Mouse (Mus musculus) intestine, postnatal 0 days (tissue): ENCODE measurements around the gene Trim33. TPM values are rescaled to one million over a fixed set of nuclear protein-coding genes. Genes with fewer than 3 reads are reported as not detected.

ENCODE experiments used
- ATAC-seq: fragments of 200-750 bp; cut with Nextera tagmentation; 2 replicates; pipeline ENCODE4 v1.8.0; 2017; ENCODE audit warnings: mild to moderate bottlenecking, moderate TSS enrichment, moderate library complexity
- H3K27ac ChIP-seq: fragments of 300-500 bp; sonication (generic); 2 replicates; pipeline ENCODE4 v1.5.1; 2014; ENCODE audit warnings: mild to moderate bottlenecking, low read depth, low read length, moderate library complexity
- H3K27me3 ChIP-seq: fragments of 300-500 bp; sonication (generic); replicated peaks from 2 replicates; pipeline ENCODE4 v1.6.1; 2014; ENCODE audit warnings: low read length, mixed read lengths; ENCODE audit not compliant: control insufficient read depth, insufficient read depth
- H3K36me3 ChIP-seq: fragments of 300-500 bp; sonication (generic); 2 replicates; pipeline ENCODE4 v1.6.1; 2014; ENCODE audit warnings: mild to moderate bottlenecking, moderate library complexity; ENCODE audit not compliant: control insufficient read depth, insufficient read depth
- H3K4me1 ChIP-seq: fragments of 300-500 bp; sonication (generic); replicated peaks from 2 replicates; pipeline ENCODE4 v1.6.1; 2014; ENCODE audit warnings: antibody characterized with exemption, low read length, mixed read lengths; ENCODE audit not compliant: control insufficient read depth, insufficient read depth
- H3K4me2 ChIP-seq: fragments of 300-500 bp; sonication (generic); replicated peaks from 2 replicates; pipeline ENCODE4 v1.6.1; 2014; ENCODE audit warnings: low read depth, mild to moderate bottlenecking, moderate library complexity
- H3K4me3 ChIP-seq: fragments of 300-500 bp; sonication (generic); 2 replicates; pipeline ENCODE4 v1.5.1; 2014; ENCODE audit warnings: low read depth, low read length
- H3K9ac ChIP-seq: fragments of 300-500 bp; sonication (generic); 2 replicates; pipeline ENCODE4 v1.6.1; 2014; ENCODE audit warnings: mild to moderate bottlenecking, low read depth, low read length
- H3K9me3 ChIP-seq: fragments of 300-500 bp; sonication (generic); 2 replicates; pipeline ENCODE4 v1.6.1; 2016; ENCODE audit warnings: mixed run types; ENCODE audit not compliant: control insufficient read depth
- CTCF ChIP-seq: sonication (generic); IDR thresholded peaks from 2 replicates; pipeline ENCODE4 v1.5.1; 2016; ENCODE audit warnings: low read depth, mild to moderate bottlenecking, control low read depth, antibody characterized with exemption, moderate library complexity
- WGBS: fragments of 180-500 bp; shearing (Covaris S2); extraction: QIAGEN DNeasy Blood & Tissue Kit; methylation state at CpG from one replicate; pipeline ENCODE4 v1.1.7; 2014; 5-methylcytosine and 5-hydroxymethylcytosine counted together
- polyA plus RNA-seq: library from polyadenylated mRNA; unstranded; fragments of >200 nt; fragmentation: Nextera tagmentation; extraction: Ambion mirVana; gene quantifications from 2 replicates; pipeline ENCODE4 v1.2.1, GENCODE M21; 2015

Trim33 gene
- polyA plus RNA-seq, 1 experiment from 2014 or later: 7.3 TPM

DNA sequence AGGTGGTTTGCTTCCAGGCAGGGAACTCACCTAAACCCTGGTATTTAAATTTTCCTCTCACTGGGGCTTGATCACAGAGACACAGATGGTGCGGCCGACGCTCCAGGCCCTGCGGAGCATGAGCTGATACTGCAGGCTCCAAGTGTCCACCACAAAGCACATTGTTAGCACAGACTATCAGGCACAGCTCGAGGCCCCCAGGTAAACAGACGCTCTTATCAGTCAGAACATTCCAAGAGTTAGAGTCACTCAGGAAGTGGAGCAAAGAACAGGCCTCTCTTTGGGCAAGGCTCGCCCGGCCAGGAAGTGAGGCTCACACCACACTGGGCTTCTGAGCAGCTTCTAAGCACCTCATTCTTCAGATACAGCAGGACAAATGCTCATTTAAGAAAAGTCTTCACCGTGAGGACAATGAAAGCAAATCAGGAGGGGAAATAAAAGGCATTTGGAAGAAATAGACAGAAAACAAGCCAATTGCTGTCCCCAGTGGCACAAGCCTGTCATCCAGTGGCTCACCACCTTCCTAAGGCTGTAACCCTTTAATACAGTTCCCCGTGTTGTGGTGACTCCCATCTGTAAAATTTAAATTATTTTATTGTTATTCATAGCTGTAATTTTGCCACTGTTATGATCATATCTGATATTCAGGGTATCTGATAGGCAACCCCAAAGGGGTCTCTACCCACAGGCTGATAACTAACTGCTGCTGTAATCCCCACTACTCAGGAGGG lies 22.8 kb upstream of the Trim33 start:
- H3K27ac ChIP-seq: peak overlapping the region; percentile 58
- peak; percentile 94 for ATAC-seq
- H3K36me3 ChIP-seq: no peaks in the 10 kb centered on the region
- TF ChIP-seq CTCF: no peak
- no peaks in the 10 kb centered on the region for H3K4me1 ChIP-seq
- H3K4me2 ChIP-seq: no peak overlapping the region; the same call in 1 of the 2 replicates
- no peak overlapping the region for H3K9ac ChIP-seq
- no peaks in the 10 kb centered on the region for H3K27me3 ChIP-seq
- no peak overlapping the region for H3K4me3 ChIP-seq
- no peaks in the 10 kb centered on the region for H3K9me3 ChIP-seq
- WGBS: 21% methylated on average over 10 of the region's 10 CpGs

DNA sequence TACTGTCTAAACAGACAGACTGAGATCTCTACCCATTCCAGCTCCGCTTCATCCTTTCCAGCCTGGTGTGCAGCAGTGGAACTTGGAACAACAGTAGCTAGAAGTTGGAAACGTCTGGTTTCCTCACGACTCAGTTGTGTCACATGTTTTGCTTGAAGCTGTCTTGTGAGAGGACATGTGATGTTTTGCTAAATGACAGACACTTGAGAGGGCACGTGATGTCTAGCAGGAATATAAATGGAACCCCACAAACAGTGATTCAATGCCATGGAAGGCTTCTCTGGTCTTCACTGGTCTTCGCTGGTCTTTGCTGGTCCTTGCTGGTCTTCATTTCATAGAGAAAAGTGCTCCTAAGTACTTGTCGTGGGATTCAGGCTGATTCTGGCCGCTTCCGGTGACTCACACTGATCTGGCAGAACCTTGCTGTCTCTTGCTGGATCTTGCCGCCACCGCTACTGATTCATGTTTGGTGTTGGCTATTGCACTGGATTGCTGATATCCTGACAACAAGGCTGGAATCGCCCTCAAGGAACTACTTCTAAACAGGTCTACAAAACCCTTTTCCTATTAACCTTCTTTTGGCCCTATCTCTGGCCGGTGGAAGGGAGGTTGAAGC lies 16.2 kb upstream of the Trim33 start:
- Histone ChIP-seq H3K4me2 (no peak overlapping the region), H3K27ac (no peak overlapping the region), H3K4me3 (no peak overlapping the region), H3K9me3 (no peaks in the 10 kb centered on the region), H3K4me1 (no peaks in the 10 kb centered on the region), H3K9ac (no peak overlapping the region), H3K27me3 (no peaks in the 10 kb centered on the region), H3K36me3 (no peaks in the 10 kb centered on the region)
- WGBS: 87% methylated on average over 12 of the region's 12 CpGs
- ATAC-seq: no peak
- no peak for TF ChIP-seq CTCF

DNA sequence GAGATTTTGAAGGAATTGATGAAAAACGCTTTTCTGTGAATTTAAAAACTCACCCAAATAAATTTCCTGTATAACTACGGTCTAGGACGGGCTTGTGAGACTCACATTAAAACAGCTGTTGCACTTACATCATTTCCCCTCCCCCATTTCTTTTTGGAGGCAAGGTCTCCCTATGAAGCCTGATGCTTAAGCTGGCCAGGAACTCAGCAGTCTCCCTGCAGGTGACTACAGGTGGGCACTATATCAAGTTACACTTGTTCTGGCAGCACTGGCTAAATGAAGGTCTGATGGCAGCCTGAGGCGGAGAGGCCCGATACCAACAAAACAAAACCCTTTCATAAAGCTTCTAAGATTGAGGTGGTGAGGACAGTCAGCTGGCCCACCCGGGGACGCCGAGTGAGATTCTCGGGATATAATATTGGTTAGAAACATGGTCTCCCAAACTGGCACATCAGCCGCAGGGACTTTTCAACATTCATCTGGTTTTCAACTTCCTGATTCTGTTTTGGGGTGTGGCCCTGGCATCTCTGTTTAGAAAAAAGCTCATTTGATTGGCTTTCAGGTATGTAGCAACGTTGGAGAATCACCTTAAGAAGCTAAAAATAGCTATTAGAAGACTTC lies 422 bp upstream of the Trim33 start:
- 6% methylated on average over 11 of the region's 11 CpGs for WGBS

DNA sequence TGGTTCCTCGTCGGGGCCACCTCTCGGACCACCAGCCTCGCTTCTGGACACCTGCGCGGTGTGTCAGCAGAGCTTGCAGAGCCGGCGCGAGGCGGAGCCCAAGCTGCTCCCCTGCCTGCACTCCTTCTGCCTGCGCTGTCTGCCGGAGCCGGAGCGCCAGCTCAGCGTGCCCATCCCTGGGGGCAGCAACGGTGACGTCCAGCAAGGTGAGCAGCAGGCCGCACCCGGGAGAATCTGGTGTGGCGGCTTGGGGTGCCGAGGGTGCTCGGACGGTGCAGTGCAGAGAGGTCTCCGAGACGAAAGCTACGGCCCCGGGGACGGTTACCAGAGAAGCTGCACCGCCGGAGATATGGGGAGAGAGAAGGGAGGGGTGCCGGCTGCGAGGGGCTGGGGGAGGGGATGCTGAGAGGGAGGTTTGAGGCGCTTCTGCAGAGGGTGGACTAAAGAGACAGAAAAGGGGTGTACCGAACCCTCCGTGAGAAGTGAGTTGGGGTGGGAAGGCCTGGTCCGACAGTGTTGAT lies 1.2 kb downstream of the Trim33 start:
- under 1% methylated on average over 32 of the region's 36 CpGs for WGBS
- H3K9me3 ChIP-seq: no peaks in the 10 kb centered on the region
- no peak for TF ChIP-seq CTCF
- peaks cover 4% of the 10 kb centered on the region for H3K4me1 ChIP-seq
- H3K4me3 ChIP-seq: peak overlapping the region; percentile 96
- H3K36me3 ChIP-seq: no peaks in the 10 kb centered on the region
- H3K27me3 ChIP-seq: no peaks in the 10 kb centered on the region
- H3K4me2 ChIP-seq: peak overlapping the region; percentile 76
- H3K27ac ChIP-seq: peak overlapping the region; percentile 85
- H3K9ac ChIP-seq: peak overlapping the region; percentile 96
- peak; percentile 35 for ATAC-seq

More for the DNA sequence above, 422 bp upstream of the Trim33 start:
- H3K4me1 ChIP-seq: peaks cover 4% of the 10 kb centered on the region
- no peak for TF ChIP-seq CTCF
- H3K36me3 ChIP-seq: no peaks in the 10 kb centered on the region
- no peaks in the 10 kb centered on the region for H3K9me3 ChIP-seq
- peak overlapping the region; percentile 76 for H3K4me2 ChIP-seq
- H3K27ac ChIP-seq: peak overlapping the region; percentile 85
- H3K27me3 ChIP-seq: no peaks in the 10 kb centered on the region
- peak; percentile 62 for ATAC-seq
- H3K4me3 ChIP-seq: peak overlapping the region; percentile 96
- peak overlapping the region; percentile 96 for H3K9ac ChIP-seq

DNA sequence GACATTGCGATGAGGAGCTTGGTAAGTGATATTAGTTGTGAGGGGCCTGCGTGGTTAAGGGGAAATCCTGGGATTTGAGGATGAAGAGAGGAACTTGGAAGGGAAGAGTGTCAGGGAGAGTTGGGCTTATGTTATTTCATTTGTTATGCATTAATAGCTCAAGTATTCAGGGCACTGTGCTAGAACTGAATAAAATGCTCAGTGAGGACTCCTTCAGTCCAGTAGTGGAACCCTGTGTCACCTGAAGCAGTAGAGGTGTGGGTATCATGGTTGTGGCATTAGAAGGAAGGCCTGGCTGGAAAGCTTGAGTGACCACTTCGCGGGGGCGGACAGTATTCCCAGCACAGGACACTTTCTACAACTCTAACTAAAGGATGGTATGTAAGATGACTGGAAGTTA lies 1.8 kb downstream of the Trim33 start:
- no peaks in the 10 kb centered on the region for H3K27me3 ChIP-seq
- TF ChIP-seq CTCF: 0 out of 2 replicates have a peak, but pooled peaks have one; percentile 3
- H3K4me2 ChIP-seq: peak overlapping the region; percentile 76
- H3K4me3 ChIP-seq: peak overlapping the region; percentile 96
- H3K27ac ChIP-seq: no peak overlapping the region
- WGBS: 23% methylated on average over 5 of the region's 5 CpGs
- H3K36me3 ChIP-seq: no peaks in the 10 kb centered on the region
- no peaks in the 10 kb centered on the region for H3K9me3 ChIP-seq
- H3K4me1 ChIP-seq: peaks cover 4% of the 10 kb centered on the region
- no peak for ATAC-seq
- peak overlapping the region; percentile 96 for H3K9ac ChIP-seq

DNA sequence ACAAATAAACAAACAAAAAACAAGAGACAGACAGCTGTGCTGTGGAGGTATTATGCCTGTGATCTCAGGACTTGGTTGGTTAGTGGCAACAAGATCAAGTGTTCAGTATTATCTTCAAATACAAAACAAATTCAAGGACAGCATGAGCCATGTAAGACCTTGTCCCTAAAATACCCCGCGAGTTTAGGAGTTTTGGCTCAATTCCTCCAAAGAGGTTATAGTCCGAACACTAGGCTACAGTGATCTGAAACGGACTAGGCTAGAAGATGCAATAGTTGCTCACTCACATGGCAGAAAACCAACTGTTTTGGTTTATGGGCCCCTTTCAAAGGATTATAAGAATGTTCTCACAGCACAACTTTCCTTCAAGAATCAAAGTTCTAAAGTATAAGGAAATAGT lies 9.7 kb downstream of the Trim33 start:
- Histone ChIP-seq H3K4me1 (no peaks in the 10 kb centered on the region; the same call in 1 of the 2 replicates), H3K9me3 (no peaks in the 10 kb centered on the region), H3K4me3 (no peak overlapping the region), H3K27me3 (no peaks in the 10 kb centered on the region), H3K4me2 (no peak overlapping the region), H3K36me3 (no peaks in the 10 kb centered on the region), H3K27ac (no peak overlapping the region; the same call in 1 of the 2 replicates), H3K9ac (no peak overlapping the region)
- WGBS: 79% methylated on average over 4 of the region's 4 CpGs
- TF ChIP-seq CTCF: no peak
- ATAC-seq: no peak
